Comparison of ENCODE assay signal across 8 mouse cellular contexts in the genomic region with DNA sequence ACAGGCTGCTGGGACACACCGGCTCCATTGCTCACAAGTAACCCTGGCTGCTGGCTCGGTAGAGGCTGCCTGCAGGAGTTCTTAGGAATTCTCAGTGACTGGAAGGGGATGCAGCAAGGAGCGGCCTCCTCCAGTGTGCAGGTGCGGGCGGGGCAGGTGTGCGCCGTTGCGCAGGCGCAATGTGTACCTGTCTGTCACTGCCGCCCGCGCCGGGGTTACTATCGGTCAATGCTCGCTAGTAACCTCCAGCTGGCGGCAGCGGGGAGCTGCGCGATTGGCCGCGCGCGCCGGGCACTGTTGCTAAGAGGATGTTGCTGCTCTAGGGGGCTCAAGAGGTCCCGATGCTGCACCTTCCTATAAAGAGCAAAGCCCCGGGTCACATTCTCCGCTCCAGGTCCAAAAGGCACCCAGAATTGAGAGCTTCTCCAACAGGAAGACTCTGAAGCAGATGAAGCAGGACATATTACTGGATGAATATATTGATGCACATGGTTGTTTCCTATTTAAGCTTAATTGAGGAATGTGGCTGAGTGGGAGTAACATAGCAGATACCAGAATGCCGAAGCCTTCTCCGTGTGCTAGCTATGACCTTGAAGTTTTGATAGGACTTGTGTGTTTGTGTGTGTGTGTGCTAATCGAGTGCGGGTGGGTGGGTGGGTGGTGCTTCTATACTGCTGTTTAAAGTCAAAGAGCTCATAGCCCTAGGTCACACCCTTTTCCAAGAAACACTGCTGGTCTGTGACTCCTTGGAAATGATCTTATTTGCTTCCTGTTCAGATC. TPM values are rescaled to one million over a fixed set of nuclear protein-coding genes. Genes with fewer than 3 reads are reported as not detected.
DNase-seq lines count a peak whose midpoint lies in the region; ATAC-seq lines count a peak whose summit lies in the region.

No protein-coding gene starts in this region.

- H3K4me1 ChIP-seq in hindbrain, embryonic 13.5 days (replicated peaks) = peaks cover 75% of the 10 kb centered on the region

- H3K9me3 ChIP-seq in hindbrain, embryonic 13.5 days = no peaks in the 10 kb centered on the region

- DNase-seq in MEL-GATA-1-ER (ENCODE audit: extremely low read depth, low read depth) = peak; percentile 88
- DNase-seq in cerebellum, adult 9-11 months = peak; percentile 93
- DNase-seq in frontal cortex, adult 2 months (ENCODE audit: extremely low spot score in 1 of 2, low spot score in 1 of 2) = peak; percentile 74 to 86
- peak; percentile 61 to 68 for DNase-seq in layer of hippocampus, postnatal 25 days (ENCODE audit: extremely low spot score in 1 of 2, low spot score in 1 of 2)
- DNase-seq in lung, postnatal 10 days = peak; percentile 79
- peak; percentile 89 for DNase-seq in retina, adult 2 months (ENCODE audit: low read depth, low spot score)
- peak; percentile 96 for DNase-seq in thymus, postnatal 25 days

- peak overlapping the region; percentile 56 for H3K4me2 ChIP-seq in hindbrain, embryonic 13.5 days

- H3K27me3 ChIP-seq in hindbrain, embryonic 13.5 days = no peaks in the 10 kb centered on the region

- peak overlapping the region; percentile 30 for H3K4me3 ChIP-seq in hindbrain, embryonic 13.5 days

- no peaks in the 10 kb centered on the region for H3K36me3 ChIP-seq in hindbrain, embryonic 13.5 days

- peak overlapping the region; percentile 90 for H3K27ac ChIP-seq in hindbrain, embryonic 13.5 days

- peak; percentile 89 for ATAC-seq in hindbrain, embryonic 13.5 days (ENCODE audit: low FRiP score)

- H3K9ac ChIP-seq in hindbrain, embryonic 13.5 days = peak overlapping the region; percentile 58

- WGBS in hindbrain, embryonic 13.5 days = 3% methylated on average over 31 of the region's 31 CpGs

RNA-seq across cellular contexts. Expression of a gene that starts 16.0 kb away (rescaled TPM):
- polyA plus RNA-seq in frontal cortex, adult 2 months (2012; rRNA removed) = 29.5 and 29.6 TPM in 2 replicates
- 19.3 and 21.5 TPM in 2 replicates for polyA plus RNA-seq in hindbrain, embryonic 13.5 days (2015; fragmentation: Nextera tagmentation; extraction: Ambion mirVana)
- total RNA-seq in layer of hippocampus, postnatal 25 days (2021) = 10 to 100 TPM; 54.2 to 60.3 TPM

RNA-seq across cellular contexts. Expression of a gene that starts 56.0 kb away (rescaled TPM):
- 0.24 and 1.8 TPM in 2 replicates for polyA plus RNA-seq in frontal cortex, adult 2 months (2012; rRNA removed)
- 3.5 and 3.9 TPM in 2 replicates for polyA plus RNA-seq in hindbrain, embryonic 13.5 days (2015; fragmentation: Nextera tagmentation; extraction: Ambion mirVana)
- not detected for total RNA-seq in layer of hippocampus, postnatal 25 days (2021)

Comparison
In these comparisons a context has a peak if more than half of its experiments do, and no peak if none do; other contexts are left out.
1. Peak in every context shown above with its lines: DNase-seq, ATAC-seq, H3K4me3 ChIP-seq and H3K27ac ChIP-seq.